Mouse (Mus musculus) gastrocnemius, postnatal 4 days (tissue): ENCODE results near the gene Fto. TPM values are rescaled to one million over a fixed set of nuclear protein-coding genes. Genes with fewer than 3 reads are reported as not detected.

Source experiments
- DNase-seq, 2 experiments: peaks; one replicate each; pipeline ENCODE4 v3.0.0; 2021 to 2022; ENCODE audit warnings: low spot score in 2 of 2, mixed read lengths in 2 of 2
- total RNA-seq, 2 experiments: library from RNA; stranded (reverse); gene quantifications; 2 replicates each; pipeline ENCODE4 v1.2.3; 2021

Fto gene
- total RNA-seq, 2 experiments from 2014 or later = 153 to 154 TPM

GRCm38 (mm10) chr8:91318938-91319729 lies 5.8 kb downstream of the Fto start:
- no peak for DNase-seq

- no peak for DNase-seq
Measured at GRCm38 (mm10) chr8:91323511-91323910, 10.2 kb downstream of the Fto start.

- no peak for DNase-seq
Measured at GRCm38 (mm10) chr8:91324271-91324670, 10.9 kb downstream of the Fto start.

- no peak for DNase-seq
Measured at GRCm38 (mm10) chr8:91324916-91325315, 11.6 kb downstream of the Fto start.

GRCm38 (mm10) chr8:91326018-91326417 lies 12.7 kb downstream of the Fto start:
- DNase-seq = no peak

- no peak for DNase-seq
Measured at GRCm38 (mm10) chr8:91326946-91327345, 13.6 kb downstream of the Fto start.

GRCm38 (mm10) chr8:91327471-91328205 lies 14.3 kb downstream of the Fto start:
- no peak for DNase-seq

GRCm38 (mm10) chr8:91329056-91329455 lies 15.7 kb downstream of the Fto start:
- no peak for DNase-seq

GRCm38 (mm10) chr8:91329461-91329850 lies 16.1 kb downstream of the Fto start:
- no peak for DNase-seq

- no peak for DNase-seq
Measured at GRCm38 (mm10) chr8:91338389-91339154, 25.2 kb downstream of the Fto start.

- DNase-seq = no peak
Measured at GRCm38 (mm10) chr8:91339651-91340050, 26.3 kb downstream of the Fto start.

GRCm38 (mm10) chr8:91340746-91341145 lies 27.4 kb downstream of the Fto start:
- no peak for DNase-seq

- DNase-seq = no peak
Measured at GRCm38 (mm10) chr8:91342196-91342595, 28.9 kb downstream of the Fto start.

GRCm38 (mm10) chr8:91342798-91343197 lies 29.5 kb downstream of the Fto start:
- no peak for DNase-seq

GRCm38 (mm10) chr8:91344659-91345058 lies 31.3 kb downstream of the Fto start:
- no peak for DNase-seq

GRCm38 (mm10) chr8:91347146-91347545 lies 33.8 kb downstream of the Fto start:
- no peak for DNase-seq

GRCm38 (mm10) chr8:91347595-91347994 lies 34.3 kb downstream of the Fto start:
- DNase-seq = no peak

- DNase-seq = no peak
Measured at GRCm38 (mm10) chr8:91349816-91350215, 36.5 kb downstream of the Fto start.

- no peak for DNase-seq
Measured at GRCm38 (mm10) chr8:91350628-91351027, 37.3 kb downstream of the Fto start.

- DNase-seq = no peak
Measured at GRCm38 (mm10) chr8:91352598-91352997, 39.3 kb downstream of the Fto start.

- DNase-seq = no peak
Measured at GRCm38 (mm10) chr8:91353062-91353461, 39.7 kb downstream of the Fto start.

- DNase-seq = no peak
Measured at GRCm38 (mm10) chr8:91353907-91354306, 40.6 kb downstream of the Fto start.
